Mouse (Mus musculus): Measurements from ENCODE around the gene Cchcr1. TPM values are rescaled to one million over a fixed set of nuclear protein-coding genes. Genes with fewer than 3 reads are reported as not detected.

Gene Cchcr1
- polyA plus RNA-seq, 1 experiment from 2014 or later, result 13.6 TPM

DNA sequence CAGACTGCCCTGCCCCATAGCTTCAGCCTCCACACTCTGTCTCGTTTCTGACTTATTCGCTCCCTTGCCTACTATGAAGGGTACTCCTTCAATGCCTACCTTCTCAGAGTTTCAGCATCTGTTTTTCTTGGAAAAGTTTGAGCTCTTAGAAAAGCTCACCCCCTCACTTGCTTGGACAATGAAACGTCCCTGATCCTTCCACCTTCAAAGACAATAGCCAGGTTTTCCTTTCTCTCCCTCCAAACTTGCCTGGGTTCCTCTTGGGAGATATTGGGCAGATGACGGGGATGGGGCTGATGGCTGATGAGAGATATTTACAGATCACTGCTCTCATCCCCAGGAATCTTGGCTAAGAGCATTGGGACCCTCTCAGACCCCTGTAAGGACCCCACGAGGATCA, 37.4 kb downstream of the Cchcr1 start:
- DNase-seq (ENCODE audit: low spot score) (no peak), ATAC-seq (replicated peaks; ENCODE audit: low FRiP score, low TSS enrichment, low read depth) (no peak)
- no peaks in the 10 kb centered on the region for H3K27me3 ChIP-seq (replicated peaks; ENCODE audit: control insufficient read depth, insufficient read depth, low read length)
- no peaks in the 10 kb centered on the region for H3K9me3 ChIP-seq (ENCODE audit: control insufficient read depth, low read length)
- no peak overlapping the region for H3K4me2 ChIP-seq (ENCODE audit: low read length)
- no peak overlapping the region for H3K4me3 ChIP-seq (ENCODE audit: low read depth, low read length)
- WGBS, result 85% methylated on average over 5 of the region's 5 CpGs
- H3K9ac ChIP-seq (ENCODE audit: low read length), result no peak overlapping the region
- no peaks in the 10 kb centered on the region for H3K36me3 ChIP-seq (ENCODE audit: control insufficient read depth, insufficient read depth, low read length)
- H3K27ac ChIP-seq (ENCODE audit: low read depth), result no peak overlapping the region
- H3K4me1 ChIP-seq (replicated peaks; ENCODE audit: control insufficient read depth, insufficient read depth, low read length), result 0 out of 2 replicates have a peak, but pooled peaks cover 5% of the 10 kb centered on the region

GRCm38 (mm10) chr17:35554761-35555397, 38.0 kb downstream of the Cchcr1 start:
- H3K9me3 ChIP-seq (ENCODE audit: control insufficient read depth, low read length), result no peaks in the 10 kb centered on the region
- H3K27me3 ChIP-seq (replicated peaks; ENCODE audit: control insufficient read depth, insufficient read depth, low read length), result no peaks in the 10 kb centered on the region
- 91% methylated on average over 18 of the region's 18 CpGs for WGBS
- no peak overlapping the region for H3K9ac ChIP-seq (ENCODE audit: low read length)
- 0 out of 2 replicates have a peak, but pooled peaks cover 3% of the 10 kb centered on the region for H3K4me1 ChIP-seq (replicated peaks; ENCODE audit: control insufficient read depth, insufficient read depth, low read length)
- DNase-seq (ENCODE audit: low spot score) (no peak), ATAC-seq (replicated peaks; ENCODE audit: low FRiP score, low TSS enrichment, low read depth) (no peak)
- no peaks in the 10 kb centered on the region for H3K36me3 ChIP-seq (ENCODE audit: control insufficient read depth, insufficient read depth, low read length)
- H3K4me2 ChIP-seq (ENCODE audit: low read length), result no peak overlapping the region
- no peak overlapping the region for H3K4me3 ChIP-seq (ENCODE audit: low read depth, low read length)
- H3K27ac ChIP-seq (ENCODE audit: low read depth), result no peak overlapping the region

DNA sequence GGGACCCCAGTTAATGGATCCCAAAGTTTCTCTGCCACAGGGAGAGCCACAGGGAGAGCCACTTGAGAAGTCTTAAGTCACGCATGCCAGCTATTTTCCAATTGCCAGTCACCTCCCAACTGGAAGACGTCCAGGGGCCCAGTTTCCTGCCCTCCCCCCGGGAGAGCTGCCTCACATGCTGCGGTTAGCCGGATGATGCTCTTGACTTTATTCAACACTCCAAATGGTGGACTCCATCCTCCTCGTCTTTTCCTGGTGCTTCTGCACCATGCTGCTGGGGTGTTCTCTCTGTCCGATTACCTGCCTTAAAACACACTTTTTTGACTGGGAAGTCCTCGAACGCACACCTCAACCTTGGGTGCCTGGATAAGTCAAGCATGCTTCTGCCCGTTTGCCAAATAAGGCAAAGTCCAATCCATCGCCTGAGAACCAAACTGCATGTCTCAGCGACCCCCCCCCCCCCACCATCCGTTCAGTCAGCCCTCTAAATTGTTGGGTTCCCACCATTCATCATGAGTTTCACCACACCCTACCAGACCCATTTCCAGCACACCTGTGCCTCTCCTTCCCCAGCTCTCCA, 39.4 kb downstream of the Cchcr1 start:
- Histone ChIP-seq H3K27ac (ENCODE audit: low read depth) (no peak overlapping the region), H3K36me3 (ENCODE audit: control insufficient read depth, insufficient read depth, low read length) (no peaks in the 10 kb centered on the region), H3K9me3 (ENCODE audit: control insufficient read depth, low read length) (no peaks in the 10 kb centered on the region), H3K9ac (ENCODE audit: low read length) (no peak overlapping the region), H3K27me3 (replicated peaks; ENCODE audit: control insufficient read depth, insufficient read depth, low read length) (no peaks in the 10 kb centered on the region), H3K4me2 (ENCODE audit: low read length) (no peak overlapping the region), H3K4me1 (replicated peaks; ENCODE audit: control insufficient read depth, insufficient read depth, low read length) (no peaks in the 10 kb centered on the region), H3K4me3 (ENCODE audit: low read depth, low read length) (no peak overlapping the region)
- ATAC-seq (replicated peaks; ENCODE audit: low FRiP score, low TSS enrichment, low read depth), result no peak
- DNase-seq (ENCODE audit: low spot score), result no peak
- 88% methylated on average over 13 of the region's 13 CpGs for WGBS

- H3K4me1 ChIP-seq (replicated peaks; ENCODE audit: control insufficient read depth, insufficient read depth, low read length), result no peaks in the 10 kb centered on the region
- 24% methylated on average over 5 of the region's 5 CpGs for WGBS
- H3K27me3 ChIP-seq (replicated peaks; ENCODE audit: control insufficient read depth, insufficient read depth, low read length), result no peaks in the 10 kb centered on the region
- no peak overlapping the region for H3K4me3 ChIP-seq (ENCODE audit: low read depth, low read length)
- H3K4me2 ChIP-seq (ENCODE audit: low read length), result no peak overlapping the region
- no peak overlapping the region for H3K9ac ChIP-seq (ENCODE audit: low read length)
- H3K36me3 ChIP-seq (ENCODE audit: control insufficient read depth, insufficient read depth, low read length), result no peaks in the 10 kb centered on the region
- DNase-seq (ENCODE audit: low spot score) (peak; percentile 62), ATAC-seq (replicated peaks; ENCODE audit: low FRiP score, low TSS enrichment, low read depth) (peak; percentile 68)
- H3K9me3 ChIP-seq (ENCODE audit: control insufficient read depth, low read length), result no peaks in the 10 kb centered on the region
- no peak overlapping the region for H3K27ac ChIP-seq (ENCODE audit: low read depth)
Measured at GRCm38 (mm10) chr17:35556812-35557211, 39.9 kb downstream of the Cchcr1 start.

- no peaks in the 10 kb centered on the region for H3K27me3 ChIP-seq (replicated peaks; ENCODE audit: control insufficient read depth, insufficient read depth, low read length)
- WGBS, result 59% methylated on average over 9 of the region's 9 CpGs
- no peak overlapping the region for H3K4me3 ChIP-seq (ENCODE audit: low read depth, low read length)
- no peaks in the 10 kb centered on the region for H3K9me3 ChIP-seq (ENCODE audit: control insufficient read depth, low read length)
- ATAC-seq (replicated peaks; ENCODE audit: low FRiP score, low TSS enrichment, low read depth) (0 out of 2 replicates have a peak, but pooled peaks have one; percentile 36), DNase-seq (ENCODE audit: low spot score) (no peak)
- H3K36me3 ChIP-seq (ENCODE audit: control insufficient read depth, insufficient read depth, low read length), result no peaks in the 10 kb centered on the region
- H3K4me2 ChIP-seq (ENCODE audit: low read length), result no peak overlapping the region
- no peak overlapping the region for H3K27ac ChIP-seq (ENCODE audit: low read depth)
- no peak overlapping the region for H3K9ac ChIP-seq (ENCODE audit: low read length)
- no peaks in the 10 kb centered on the region for H3K4me1 ChIP-seq (replicated peaks; ENCODE audit: control insufficient read depth, insufficient read depth, low read length)
Measured at GRCm38 (mm10) chr17:35557351-35557750, 40.5 kb downstream of the Cchcr1 start.

GRCm38 (mm10) chr17:35558216-35558615, 41.3 kb downstream of the Cchcr1 start:
- H3K9ac ChIP-seq (ENCODE audit: low read length), result no peak overlapping the region
- no peak overlapping the region for H3K4me2 ChIP-seq (ENCODE audit: low read length)
- DNase-seq (ENCODE audit: low spot score) (no peak), ATAC-seq (replicated peaks; ENCODE audit: low FRiP score, low TSS enrichment, low read depth) (no peak)
- H3K4me1 ChIP-seq (replicated peaks; ENCODE audit: control insufficient read depth, insufficient read depth, low read length), result no peaks in the 10 kb centered on the region
- no peaks in the 10 kb centered on the region for H3K9me3 ChIP-seq (ENCODE audit: control insufficient read depth, low read length)
- WGBS, result 57% methylated on average over 8 of the region's 8 CpGs
- H3K4me3 ChIP-seq (ENCODE audit: low read depth, low read length), result no peak overlapping the region
- H3K36me3 ChIP-seq (ENCODE audit: control insufficient read depth, insufficient read depth, low read length), result no peaks in the 10 kb centered on the region
- no peaks in the 10 kb centered on the region for H3K27me3 ChIP-seq (replicated peaks; ENCODE audit: control insufficient read depth, insufficient read depth, low read length)
- H3K27ac ChIP-seq (ENCODE audit: low read depth), result no peak overlapping the region

- WGBS, result 62% methylated on average over 3 of the region's 3 CpGs
- H3K27ac ChIP-seq (ENCODE audit: low read depth), result no peak within 1 kb of the TSS
- H3K9me3 ChIP-seq (ENCODE audit: control insufficient read depth, low read length), result no peaks in the 10 kb centered on the region
- peaks cover 21% of the 10 kb centered on the region for H3K27me3 ChIP-seq (replicated peaks; ENCODE audit: control insufficient read depth, insufficient read depth, low read length)
- H3K36me3 ChIP-seq (ENCODE audit: control insufficient read depth, insufficient read depth, low read length), result no peaks in the 10 kb centered on the region
- ATAC-seq (replicated peaks; ENCODE audit: low FRiP score, low TSS enrichment, low read depth) (no peak), DNase-seq (ENCODE audit: low spot score) (no peak)
- no peak within 1 kb of the TSS for H3K9ac ChIP-seq (ENCODE audit: low read length)
- H3K4me3 ChIP-seq (ENCODE audit: low read depth, low read length), result no peak within 1 kb of the TSS
- H3K4me2 ChIP-seq (ENCODE audit: low read length), result no peak within 1 kb of the TSS
- no peaks in the 10 kb centered on the region for H3K4me1 ChIP-seq (replicated peaks; ENCODE audit: control insufficient read depth, insufficient read depth, low read length)
Measured at GRCm38 (mm10) chr17:35567150-35567549, 50.2 kb downstream of the Cchcr1 start, which contains the start of gene 2300002M23Rik. Gene 2300002M23Rik (plus strand): TSS chr17:35567450.

GRCm38 (mm10) chr17:35567767-35568166, 50.9 kb downstream of the Cchcr1 start:
- Histone ChIP-seq H3K4me2 (ENCODE audit: low read length) (no peak overlapping the region), H3K27me3 (replicated peaks; ENCODE audit: control insufficient read depth, insufficient read depth, low read length) (peaks cover 21% of the 10 kb centered on the region)
- no peak for ATAC-seq (replicated peaks; ENCODE audit: low FRiP score, low TSS enrichment, low read depth)

More at GRCm38 (mm10) chr17:35567767-35568166, 50.9 kb downstream of the Cchcr1 start:
- Histone ChIP-seq H3K9ac (ENCODE audit: low read length) (no peak overlapping the region), H3K4me1 (replicated peaks; ENCODE audit: control insufficient read depth, insufficient read depth, low read length) (no peaks in the 10 kb centered on the region), H3K9me3 (ENCODE audit: control insufficient read depth, low read length) (no peaks in the 10 kb centered on the region), H3K36me3 (ENCODE audit: control insufficient read depth, insufficient read depth, low read length) (no peaks in the 10 kb centered on the region), H3K27ac (ENCODE audit: low read depth) (no peak overlapping the region), H3K4me3 (ENCODE audit: low read depth, low read length) (no peak overlapping the region)
- 30% methylated on average over 9 of the region's 9 CpGs for WGBS
- no peak for DNase-seq (ENCODE audit: low spot score)

Measured in intestine, embryonic 14.5 days (tissue).